Comparison of ENCODE assay signal across 9 mouse cellular contexts in genomic region chr9:74110461-74110816, GRCm38 (mm10). TPM values are rescaled to one million over a fixed set of nuclear protein-coding genes. Genes with fewer than 3 reads are reported as not detected.
DNase-seq lines count a peak whose midpoint lies in the region; ATAC-seq and TF ChIP-seq lines count a peak whose summit lies in the region.
"Had no signal": no experiment of that assay in that cellular context is flagged by ENCODE, and none has a peak within 500 bp of the region (broad histone marks: within the 10 kb centered on the region; RNA-seq: fewer than 3 reads in every experiment).

No protein-coding gene starts in this region.

- intact Hi-C loops in left cerebral cortex, adult 2 months (cut with DNase I) = no loop called here
- intact Hi-C loops in left cerebral cortex, postnatal 10 days (cut with DNase I) = no loop called here

- 0% methylated on average over 7 of the region's 7 CpGs for WGBS in kidney, embryonic 15.5 days
- 4% methylated on average over 7 of the region's 7 CpGs for WGBS in embryonic facial prominence, embryonic 13.5 days
- WGBS in limb, embryonic 10.5 days = 7% methylated on average over 7 of the region's 7 CpGs
- WGBS in neural tube, embryonic 12.5 days = 8% methylated on average over 7 of the region's 7 CpGs

- 0 out of 2 replicates have a peak overlapping the region, but pooled peaks have one; percentile 22 for H3K9ac ChIP-seq in kidney, embryonic 15.5 days
- peak overlapping the region; percentile 55 for H3K9ac ChIP-seq in embryonic facial prominence, embryonic 13.5 days
- no peak overlapping the region for H3K9ac ChIP-seq in neural tube, embryonic 12.5 days

- TF ChIP-seq CTCF in left cerebral cortex, adult 2 months (IDR thresholded peaks at IDR 0.05) = no peak

- peak; percentile 60; the same call in 1 of the 2 replicates for ATAC-seq in kidney, embryonic 15.5 days (replicated peaks; ENCODE audit: low FRiP score)
- no peak for ATAC-seq in embryonic facial prominence, embryonic 13.5 days (ENCODE audit: insufficient number of reproducible peaks, insufficient read depth, low FRiP score, low TSS enrichment, low read depth)
- no peak for ATAC-seq in neural tube, embryonic 12.5 days (ENCODE audit: low FRiP score, low read depth)

- H3K4me3 ChIP-seq in kidney, embryonic 15.5 days (replicated peaks) = peak overlapping the region; percentile 45
- H3K4me3 ChIP-seq in embryonic facial prominence, embryonic 13.5 days = peak overlapping the region; percentile 33
- peak overlapping the region; percentile 52 for H3K4me3 ChIP-seq in limb, embryonic 10.5 days
- H3K4me3 ChIP-seq in neural tube, embryonic 12.5 days = 0 out of 2 replicates have a peak overlapping the region, but pooled peaks have one; percentile 11
- H3K4me3 ChIP-seq in left cerebral cortex, adult 2 months = no peak overlapping the region

- H3K4me2 ChIP-seq in kidney, embryonic 15.5 days = peak overlapping the region; percentile 78
- peak overlapping the region; percentile 61 for H3K4me2 ChIP-seq in embryonic facial prominence, embryonic 13.5 days
- H3K4me2 ChIP-seq in neural tube, embryonic 12.5 days (replicated peaks) = peak overlapping the region; percentile 53

- no peaks in the 10 kb centered on the region for H3K27me3 ChIP-seq in kidney, embryonic 15.5 days
- peaks cover 5% of the 10 kb centered on the region; the same call in 1 of the 2 replicates for H3K27me3 ChIP-seq in embryonic facial prominence, embryonic 13.5 days
- 0 out of 2 replicates have a peak, but pooled peaks cover 12% of the 10 kb centered on the region for H3K27me3 ChIP-seq in limb, embryonic 10.5 days (ENCODE audit: low read depth, poor library complexity, severe bottlenecking)
- no peaks in the 10 kb centered on the region for H3K27me3 ChIP-seq in neural tube, embryonic 12.5 days (replicated peaks)

- H3K27ac ChIP-seq in kidney, embryonic 15.5 days = no peak overlapping the region
- no peak overlapping the region for H3K27ac ChIP-seq in embryonic facial prominence, embryonic 13.5 days
- peak overlapping the region; percentile 44; the same call in 1 of the 2 replicates for H3K27ac ChIP-seq in limb, embryonic 10.5 days
- H3K27ac ChIP-seq in neural tube, embryonic 12.5 days = no peak overlapping the region
- H3K27ac ChIP-seq in left cerebral cortex, adult 2 months = no peak overlapping the region

- DNase-seq in kidney, adult 9 months = no peak
- peak; percentile 37 for DNase-seq in limb, embryonic 10.5 days (ENCODE audit: low spot score)
- no peak for DNase-seq in left cerebral cortex, adult 2 months (ENCODE audit: extremely low spot score in 1 of 2, low spot score in 2 of 2)
- DNase-seq in spleen, postnatal 14 days (ENCODE audit: low spot score in 2 of 2) = no peak
- DNase-seq in left cerebral cortex, postnatal 10 days (ENCODE audit: extremely low spot score in 1 of 2, low spot score in 2 of 2) = no peak

- no peaks in the 10 kb centered on the region for H3K36me3 ChIP-seq in kidney, embryonic 15.5 days
- no peaks in the 10 kb centered on the region for H3K36me3 ChIP-seq in embryonic facial prominence, embryonic 13.5 days
- H3K36me3 ChIP-seq in limb, embryonic 10.5 days = no peaks in the 10 kb centered on the region
- H3K36me3 ChIP-seq in neural tube, embryonic 12.5 days = no peaks in the 10 kb centered on the region

- no peaks in the 10 kb centered on the region for H3K9me3 ChIP-seq in kidney, embryonic 15.5 days (replicated peaks)
- no peaks in the 10 kb centered on the region for H3K9me3 ChIP-seq in embryonic facial prominence, embryonic 13.5 days
- no peaks in the 10 kb centered on the region for H3K9me3 ChIP-seq in limb, embryonic 10.5 days (replicated peaks)
- H3K9me3 ChIP-seq in neural tube, embryonic 12.5 days = no peaks in the 10 kb centered on the region

- peaks cover 8% of the 10 kb centered on the region for H3K4me1 ChIP-seq in kidney, embryonic 15.5 days
- H3K4me1 ChIP-seq in embryonic facial prominence, embryonic 13.5 days = peaks cover 8% of the 10 kb centered on the region
- H3K4me1 ChIP-seq in limb, embryonic 10.5 days = peaks cover 11% of the 10 kb centered on the region
- H3K4me1 ChIP-seq in neural tube, embryonic 12.5 days = no peaks in the 10 kb centered on the region; the same call in 1 of the 2 replicates

RNA-seq across cellular contexts. Expression of gene Wdr72, which starts 0.3 kb away (rescaled TPM):
- polyA plus RNA-seq in kidney, embryonic 15.5 days (2015; fragmentation: Nextera tagmentation; extraction: Ambion mirVana) = 1.3 and 1.4 TPM in 2 replicates
- polyA plus RNA-seq in embryonic facial prominence, embryonic 13.5 days (2015; fragmentation: Nextera tagmentation; extraction: Ambion mirVana) = 0.21 and 0.85 TPM in 2 replicates
- polyA plus RNA-seq in limb, embryonic 10.5 days (2016; fragmentation: Nextera tagmentation; extraction: Ambion mirVana) = 0.10 and 0.36 TPM in 2 replicates
- polyA plus RNA-seq in neural tube, embryonic 12.5 days (2016; fragmentation: Nextera tagmentation; extraction: Ambion mirVana) = 0.45 and 0.46 TPM in 2 replicates
- total RNA-seq in left cerebral cortex, adult 2 months (2021) = under 1 TPM in 1 of 2 experiments, not detected in 1; 0.07 TPM
- not detected for total RNA-seq in left cerebral cortex, postnatal 10 days (2021)
- total RNA-seq: MEL had no signal
